Mouse (Mus musculus) olfactory bulb, adult 2 months (tissue): ENCODE results near the gene Olfr1185-ps1.

Experiments used
- CTCF ChIP-seq: fragments of 200-500 bp; IDR thresholded peaks from 2 replicates; pipeline ENCODE4 v1.5.1; 2012; ENCODE audit warnings: low read depth, mild to moderate bottlenecking, low read length, moderate library complexity; ENCODE audit not compliant: insufficient read depth
- POLR2A ChIP-seq: fragments of 200-500 bp; IDR thresholded peaks from 2 replicates; pipeline ENCODE4 v1.6.1; 2012; ENCODE audit warnings: mild to moderate bottlenecking, low read depth, low read length, moderate library complexity; ENCODE audit not compliant: insufficient read depth

GRCm38 (mm10) chr2:88518251-88518650 is 25.1 kb downstream of the Olfr1185-ps1 start, which contains the start of gene Olfr1186:
- TF ChIP-seq CTCF = no peak
- TF ChIP-seq POLR2A = no peak
